ENCODE assay signal across 21 mouse cellular contexts in the genomic region with DNA sequence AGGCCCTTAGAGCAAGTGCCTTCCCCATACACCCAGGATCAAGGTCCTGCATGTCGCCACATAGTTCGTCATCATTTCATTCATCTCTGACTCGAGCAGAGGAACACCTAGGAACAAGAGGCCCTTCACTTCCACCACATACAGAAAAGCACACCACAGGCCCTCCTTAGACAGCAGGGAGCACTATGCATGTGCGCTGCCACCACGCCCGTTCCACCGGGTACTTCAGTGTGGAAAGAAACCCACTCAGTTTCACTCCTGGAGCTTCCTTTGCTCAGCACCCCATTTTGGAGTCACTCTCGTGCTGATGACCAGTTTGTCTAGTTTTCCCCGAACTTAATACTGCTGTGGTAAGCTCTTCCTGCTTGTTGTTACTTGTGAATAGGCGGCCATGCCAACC.
DNase-seq lines count a peak whose midpoint lies in the region; ATAC-seq and TF ChIP-seq lines count a peak whose summit lies in the region.
"Had no signal": no experiment of that assay in that cellular context is flagged by ENCODE, and none has a peak within 500 bp of the region (broad histone marks: within the 10 kb centered on the region; RNA-seq: fewer than 3 reads in every experiment).

No protein-coding gene starts in this region.

- no peaks in the 10 kb centered on the region for H3K9me3 ChIP-seq in heart, embryonic 10.5 days
- no peaks in the 10 kb centered on the region for H3K9me3 ChIP-seq in heart, embryonic 11.5 days (replicated peaks; ENCODE audit: control insufficient read depth, low read length)
- H3K9me3 ChIP-seq in lung, postnatal 0 days (ENCODE audit: low read length), result no peaks in the 10 kb centered on the region
- H3K9me3 ChIP-seq: G1E had no signal

- peaks cover 62% of the 10 kb centered on the region for H3K36me3 ChIP-seq in heart, embryonic 10.5 days
- H3K36me3 ChIP-seq in heart, embryonic 11.5 days (ENCODE audit: control insufficient read depth, insufficient read depth, low read length), result peaks cover 12% of the 10 kb centered on the region
- H3K36me3 ChIP-seq in lung, postnatal 0 days (ENCODE audit: insufficient read depth, low read length), result peaks cover 7% of the 10 kb centered on the region; the same call in 1 of the 2 replicates

- no peak overlapping the region for H3K4me3 ChIP-seq in heart, embryonic 10.5 days
- H3K4me3 ChIP-seq in heart, embryonic 11.5 days (ENCODE audit: low read depth, low read length), result no peak overlapping the region
- no peak overlapping the region for H3K4me3 ChIP-seq in lung, postnatal 0 days (ENCODE audit: low read depth, low read length)

- peak; percentile 71 for DNase-seq in heart, adult 11 months
- no peak for DNase-seq in heart, postnatal 25 days (ENCODE audit: low spot score)
- peak; percentile 7 for DNase-seq in heart, embryonic 10.5 days (ENCODE audit: low spot score)
- DNase-seq in lung, postnatal 0 days (ENCODE audit: low spot score), result no peak
- no peak for DNase-seq in lung, postnatal 25 days (ENCODE audit: low spot score)
- DNase-seq: adrenal gland, adult 2 months; adrenal gland, adult 8-10 months; adrenal gland, postnatal 10 days; adrenal gland, postnatal 14 days; adrenal gland, postnatal 25 days; adrenal gland, postnatal 36 days; B cell, adult 2 months; cerebellum, adult 11 months; cerebellum, adult 11-12 months; cerebellum, adult 18-20 months had no signal

- TF ChIP-seq EP300 in lung, postnatal 0 days (IDR thresholded peaks at IDR 0.05), result no peak

- TF ChIP-seq CTCF in lung, postnatal 0 days (IDR thresholded peaks at IDR 0.05), result no peak

- no peak for ATAC-seq in heart, embryonic 11.5 days (replicated peaks; ENCODE audit: insufficient number of reproducible peaks, low FRiP score, low TSS enrichment)
- ATAC-seq in lung, postnatal 0 days, result peak; percentile 56
- ATAC-seq: activated CD4-positive, CD25-positive, alpha-beta regulatory T cell, adult 4 months; CD4-positive, CD25-positive, alpha-beta regulatory T cell, adult 4 months; Patski had no signal

- intact Hi-C loops in heart, postnatal 25 days (cut with DNase I), result no loop called here

- H3K4me1 ChIP-seq in heart, embryonic 10.5 days, result peaks cover 29% of the 10 kb centered on the region
- peaks cover 23% of the 10 kb centered on the region for H3K4me1 ChIP-seq in heart, embryonic 11.5 days (ENCODE audit: control insufficient read depth, insufficient read depth, low read length)
- H3K4me1 ChIP-seq in lung, postnatal 0 days (ENCODE audit: insufficient read depth, low read depth, low read length), result no peaks in the 10 kb centered on the region

- H3K27ac ChIP-seq in heart, embryonic 10.5 days, result no peak overlapping the region
- no peak overlapping the region for H3K27ac ChIP-seq in heart, embryonic 11.5 days (ENCODE audit: low read depth, low read length)
- H3K27ac ChIP-seq in lung, postnatal 0 days (ENCODE audit: low read length), result no peak overlapping the region; the same call in 1 of the 2 replicates

- WGBS in heart, embryonic 10.5 days, result 90% methylated on average over 10 of the region's 10 CpGs
- WGBS in heart, embryonic 11.5 days (ENCODE audit: insufficient replicate concordance), result 90% methylated on average over 10 of the region's 10 CpGs
- WGBS in lung, postnatal 0 days, result 75% methylated on average over 10 of the region's 10 CpGs

- no peaks in the 10 kb centered on the region for H3K27me3 ChIP-seq in heart, embryonic 10.5 days (ENCODE audit: insufficient read depth, poor library complexity, severe bottlenecking)
- no peaks in the 10 kb centered on the region for H3K27me3 ChIP-seq in heart, embryonic 11.5 days (ENCODE audit: control insufficient read depth, insufficient read depth, low read length)
- H3K27me3 ChIP-seq in lung, postnatal 0 days (replicated peaks; ENCODE audit: insufficient read depth, low read length), result no peaks in the 10 kb centered on the region
- H3K27me3 ChIP-seq: CH12.LX, Patski had no signal

- H3K4me2 ChIP-seq in heart, embryonic 11.5 days, result no peak overlapping the region
- H3K4me2 ChIP-seq in lung, postnatal 0 days (replicated peaks; ENCODE audit: low read depth, low read length), result no peak overlapping the region

- no peak overlapping the region for H3K9ac ChIP-seq in heart, embryonic 11.5 days (ENCODE audit: low read depth, low read length)
- no peak overlapping the region for H3K9ac ChIP-seq in lung, postnatal 0 days (replicated peaks; ENCODE audit: low read depth)

Comparison
In these comparisons a context has a peak if more than half of its experiments do, and no peak if none do; other contexts are left out.
1. DNase-seq: peak in heart, adult 11 months (single experiment) and heart, embryonic 10.5 days (single experiment); none in heart, postnatal 25 days (single experiment), lung, postnatal 0 days (single experiment) and lung, postnatal 25 days (single experiment).